Mouse (Mus musculus) cortical plate, adult 2 months (tissue): ENCODE measurements at regions not wholly inside any gene's neighbourhood (a gene's known extent, or its start where the extent isn't known, plus 50 kb on each side); places are given as distances from the start of the nearest gene placed in this dataset.

ENCODE experiments used
- H3K27ac ChIP-seq: fragments of 200-500 bp; 2 replicates; pipeline ENCODE4 v1.5.1; 2012; ENCODE audit warnings: low read length, control low read depth, inconsistent platforms; ENCODE audit not compliant: insufficient read depth
- H3K4me1 ChIP-seq: fragments of 200-500 bp; 2 replicates; pipeline ENCODE4 v1.6.1; 2011; ENCODE audit warnings: low read length; ENCODE audit not compliant: control insufficient read depth, insufficient read depth
- H3K4me3 ChIP-seq: fragments of 200-500 bp; 2 replicates; pipeline ENCODE4 v1.5.1; 2011; ENCODE audit warnings: mild to moderate bottlenecking, low read length, control low read depth; ENCODE audit not compliant: insufficient read depth
- CTCF ChIP-seq: fragments of 200-500 bp; IDR thresholded peaks from 2 replicates; pipeline ENCODE4 v1.5.1; 2011; ENCODE audit warnings: mild to moderate bottlenecking, control low read depth, low read length; ENCODE audit not compliant: insufficient read depth; ENCODE audit errors: extremely low read depth
- POLR2A ChIP-seq: fragments of 200-500 bp; IDR thresholded peaks from 2 replicates; pipeline ENCODE4 v1.6.1; 2011; ENCODE audit warnings: mild to moderate bottlenecking, low read length, control low read depth; ENCODE audit not compliant: insufficient read depth; ENCODE audit errors: extremely low read depth

GRCm38 (mm10) chr6:127358805-127359204 lies 87.8 kb upstream of the Parp11 start:
- Histone ChIP-seq H3K4me1 (no peaks in the 10 kb centered on the region), H3K4me3 (no peak overlapping the region), H3K27ac (no peak overlapping the region)
- TF ChIP-seq POLR2A (no peak), CTCF (no peak)

- TF ChIP-seq POLR2A, result no peak
- TF ChIP-seq CTCF, result peak; percentile 87
- no peaks in the 10 kb centered on the region for H3K4me1 ChIP-seq
Measured at GRCm38 (mm10) chr6:127359391-127359874, 87.2 kb upstream of the Parp11 start.

GRCm38 (mm10) chr6:127362166-127362565 lies 84.5 kb upstream of the Parp11 start:
- no peak for TF ChIP-seq POLR2A
- TF ChIP-seq CTCF, result no peak

More at GRCm38 (mm10) chr6:127359391-127359874, 87.2 kb upstream of the Parp11 start:
- Histone ChIP-seq H3K4me3 (no peak overlapping the region), H3K27ac (no peak overlapping the region)

GRCm38 (mm10) chr6:127362966-127363752 lies 83.5 kb upstream of the Parp11 start:
- no peak overlapping the region for H3K27ac ChIP-seq
- no peak overlapping the region for H3K4me3 ChIP-seq
- TF ChIP-seq CTCF (no peak), POLR2A (no peak)
- no peaks in the 10 kb centered on the region for H3K4me1 ChIP-seq

More at GRCm38 (mm10) chr6:127362166-127362565, 84.5 kb upstream of the Parp11 start:
- Histone ChIP-seq H3K27ac (no peak overlapping the region), H3K4me3 (no peak overlapping the region), H3K4me1 (no peaks in the 10 kb centered on the region)

- Histone ChIP-seq H3K27ac (no peak overlapping the region), H3K4me1 (no peaks in the 10 kb centered on the region), H3K4me3 (no peak overlapping the region)
- TF ChIP-seq CTCF (no peak), POLR2A (no peak)
Measured at GRCm38 (mm10) chr6:127363871-127364590, 82.6 kb upstream of the Parp11 start.

GRCm38 (mm10) chr6:127364591-127365187 lies 82.0 kb upstream of the Parp11 start:
- H3K4me1 ChIP-seq, result no peaks in the 10 kb centered on the region
- no peak overlapping the region for H3K4me3 ChIP-seq
- no peak for TF ChIP-seq POLR2A
- TF ChIP-seq CTCF, result no peak
- no peak overlapping the region for H3K27ac ChIP-seq

GRCm38 (mm10) chr6:127365246-127365645 lies 81.4 kb upstream of the Parp11 start:
- Histone ChIP-seq H3K4me1 (no peaks in the 10 kb centered on the region), H3K27ac (no peak overlapping the region), H3K4me3 (no peak overlapping the region)
- TF ChIP-seq POLR2A (no peak), CTCF (no peak)

GRCm38 (mm10) chr6:127365651-127366050 lies 81.0 kb upstream of the Parp11 start:
- TF ChIP-seq CTCF (no peak), POLR2A (no peak)
- Histone ChIP-seq H3K4me3 (no peak overlapping the region), H3K27ac (no peak overlapping the region), H3K4me1 (no peaks in the 10 kb centered on the region)

GRCm38 (mm10) chr6:127373052-127373451 lies 73.6 kb upstream of the Parp11 start:
- no peak overlapping the region for H3K27ac ChIP-seq
- H3K4me1 ChIP-seq, result no peaks in the 10 kb centered on the region
- H3K4me3 ChIP-seq, result no peak overlapping the region
- TF ChIP-seq POLR2A (no peak), CTCF (no peak)
